Mouse (Mus musculus): ENCODE results near the gene Matn4. TPM values are rescaled to one million over a fixed set of nuclear protein-coding genes. Genes with fewer than 3 reads are reported as not detected.

Gene Matn4
- polyA plus RNA-seq, 1 experiment: 0.82 TPM

- Histone ChIP-seq H3K4me1 (ENCODE audit: control insufficient read depth, insufficient read depth, insufficient read length) (peaks cover 30% of the 10 kb centered on the region), H3K27me3 (ENCODE audit: control insufficient read depth, insufficient read depth, low read length) (no peaks in the 10 kb centered on the region), H3K27ac (ENCODE audit: insufficient read depth, low read length) (peak overlapping the region; percentile 2; the same call in 1 of the 2 replicates), H3K36me3 (ENCODE audit: control insufficient read depth, insufficient read depth, low read length) (no peaks in the 10 kb centered on the region), H3K4me3 (ENCODE audit: extremely low read depth, insufficient read depth, insufficient read length) (no peak overlapping the region)
- DNase-seq (ENCODE audit: low read depth in 1 of 2, low spot score in 2 of 2): no peak
- WGBS: 20% methylated on average over 3 of the region's 3 CpGs
- TF ChIP-seq CTCF (IDR thresholded peaks at IDR 0.05; ENCODE audit: extremely low read depth, insufficient read depth, insufficient read length, insufficient replicate concordance) (no peak), POLR2A (IDR thresholded peaks at IDR 0.05; ENCODE audit: low read depth, low read length) (no peak)
Observed at GRCm38 (mm10) chr2:164418308-164418875, 13.4 kb upstream of the Matn4 start.

- Histone ChIP-seq H3K27me3 (ENCODE audit: control insufficient read depth, insufficient read depth, low read length) (no peaks in the 10 kb centered on the region), H3K36me3 (ENCODE audit: control insufficient read depth, insufficient read depth, low read length) (no peaks in the 10 kb centered on the region), H3K4me1 (ENCODE audit: control insufficient read depth, insufficient read depth, insufficient read length) (peaks cover 26% of the 10 kb centered on the region), H3K4me3 (ENCODE audit: extremely low read depth, insufficient read depth, insufficient read length) (no peak overlapping the region), H3K27ac (ENCODE audit: insufficient read depth, low read length) (no peak overlapping the region)
- TF ChIP-seq POLR2A (IDR thresholded peaks at IDR 0.05; ENCODE audit: low read depth, low read length) (no peak), CTCF (IDR thresholded peaks at IDR 0.05; ENCODE audit: extremely low read depth, insufficient read depth, insufficient read length, insufficient replicate concordance) (peak; percentile 39; the same call in 1 of the 2 replicates)
- WGBS: 2% methylated on average over 2 of the region's 2 CpGs
- no peak for DNase-seq (ENCODE audit: low read depth in 1 of 2, low spot score in 2 of 2)
Observed at GRCm38 (mm10) chr2:164417198-164417597, 12.2 kb upstream of the Matn4 start.

- Histone ChIP-seq H3K27me3 (ENCODE audit: control insufficient read depth, insufficient read depth, low read length) (no peaks in the 10 kb centered on the region), H3K4me3 (ENCODE audit: extremely low read depth, insufficient read depth, insufficient read length) (peak overlapping the region; percentile 43; the same call in 1 of the 2 replicates), H3K36me3 (ENCODE audit: control insufficient read depth, insufficient read depth, low read length) (no peaks in the 10 kb centered on the region), H3K27ac (ENCODE audit: insufficient read depth, low read length) (peak overlapping the region; percentile 59), H3K4me1 (ENCODE audit: control insufficient read depth, insufficient read depth, insufficient read length) (peaks cover 17% of the 10 kb centered on the region)
- WGBS: 49% methylated on average over 10 of the region's 10 CpGs
- peak in 1 of 2 experiments; percentile 39 for DNase-seq (ENCODE audit: low read depth in 1 of 2, low spot score in 2 of 2)
- no peak for TF ChIP-seq POLR2A (IDR thresholded peaks at IDR 0.05; ENCODE audit: low read depth, low read length)
- no peak for TF ChIP-seq CTCF (IDR thresholded peaks at IDR 0.05; ENCODE audit: extremely low read depth, insufficient read depth, insufficient read length, insufficient replicate concordance)
Observed at GRCm38 (mm10) chr2:164414581-164414980, 9.6 kb upstream of the Matn4 start.

GRCm38 (mm10) chr2:164414167-164414566, 9.2 kb upstream of the Matn4 start:
- WGBS: 45% methylated on average over 28 of the region's 28 CpGs
- no peak for DNase-seq (ENCODE audit: low read depth in 1 of 2, low spot score in 2 of 2)
- Histone ChIP-seq H3K36me3 (ENCODE audit: control insufficient read depth, insufficient read depth, low read length) (no peaks in the 10 kb centered on the region), H3K4me1 (ENCODE audit: control insufficient read depth, insufficient read depth, insufficient read length) (peaks cover 17% of the 10 kb centered on the region), H3K27me3 (ENCODE audit: control insufficient read depth, insufficient read depth, low read length) (no peaks in the 10 kb centered on the region), H3K4me3 (ENCODE audit: extremely low read depth, insufficient read depth, insufficient read length) (peak overlapping the region; percentile 43; the same call in 1 of the 2 replicates), H3K27ac (ENCODE audit: insufficient read depth, low read length) (peak overlapping the region; percentile 59)
- TF ChIP-seq CTCF (IDR thresholded peaks at IDR 0.05; ENCODE audit: extremely low read depth, insufficient read depth, insufficient read length, insufficient replicate concordance) (no peak), POLR2A (IDR thresholded peaks at IDR 0.05; ENCODE audit: low read depth, low read length) (no peak)

GRCm38 (mm10) chr2:164407708-164408107, 2.7 kb upstream of the Matn4 start:
- WGBS: 1% methylated on average over 22 of the region's 22 CpGs
- peak in 1 of 2 experiments; percentile 54 for DNase-seq (ENCODE audit: low read depth in 1 of 2, low spot score in 2 of 2)

GRCm38 (mm10) chr2:164405519-164405918, 559 bp upstream of the Matn4 start:
- Histone ChIP-seq H3K4me1 (ENCODE audit: control insufficient read depth, insufficient read depth, insufficient read length) (no peaks in the 10 kb centered on the region; the same call in 1 of the 2 replicates), H3K36me3 (ENCODE audit: control insufficient read depth, insufficient read depth, low read length) (no peaks in the 10 kb centered on the region), H3K4me3 (ENCODE audit: extremely low read depth, insufficient read depth, insufficient read length) (no peak overlapping the region), H3K27ac (ENCODE audit: insufficient read depth, low read length) (no peak overlapping the region), H3K27me3 (ENCODE audit: control insufficient read depth, insufficient read depth, low read length) (peaks cover 15% of the 10 kb centered on the region)
- 48% methylated on average over 5 of the region's 5 CpGs for WGBS
- TF ChIP-seq POLR2A (IDR thresholded peaks at IDR 0.05; ENCODE audit: low read depth, low read length) (no peak), CTCF (IDR thresholded peaks at IDR 0.05; ENCODE audit: extremely low read depth, insufficient read depth, insufficient read length, insufficient replicate concordance) (no peak)
- DNase-seq (ENCODE audit: low read depth in 1 of 2, low spot score in 2 of 2): no peak

More at GRCm38 (mm10) chr2:164407708-164408107, 2.7 kb upstream of the Matn4 start:
- Histone ChIP-seq H3K27ac (ENCODE audit: insufficient read depth, low read length) (no peak overlapping the region), H3K4me1 (ENCODE audit: control insufficient read depth, insufficient read depth, insufficient read length) (no peaks in the 10 kb centered on the region; the same call in 1 of the 2 replicates), H3K4me3 (ENCODE audit: extremely low read depth, insufficient read depth, insufficient read length) (no peak overlapping the region), H3K27me3 (ENCODE audit: control insufficient read depth, insufficient read depth, low read length) (peaks cover 12% of the 10 kb centered on the region), H3K36me3 (ENCODE audit: control insufficient read depth, insufficient read depth, low read length) (no peaks in the 10 kb centered on the region)
- TF ChIP-seq CTCF (IDR thresholded peaks at IDR 0.05; ENCODE audit: extremely low read depth, insufficient read depth, insufficient read length, insufficient replicate concordance) (peak; percentile 93), POLR2A (IDR thresholded peaks at IDR 0.05; ENCODE audit: low read depth, low read length) (no peak)
